Mouse (Mus musculus) heart, embryonic 14.5 days (tissue): Measurements from ENCODE around the gene Cacna1d. TPM values are rescaled to one million over a fixed set of nuclear protein-coding genes. Genes with fewer than 3 reads are reported as not detected.

ENCODE experiments used
- ATAC-seq: fragments of 200-750 bp; cut with Nextera tagmentation; 2 replicates; pipeline ENCODE4 v1.8.0; 2017; ENCODE audit warnings: low read depth, moderate TSS enrichment; ENCODE audit not compliant: insufficient number of reproducible peaks, insufficient read depth, low FRiP score
- H3K27ac ChIP-seq, 2 experiments: fragments of 200-500 bp in 1 of 2; fragments of 300-500 bp in 1 of 2; sonication (generic) in 1 of 2; replicated peaks in 1 of 2; 2 replicates each; pipeline ENCODE4 v1.5.1; 2012 to 2014; ENCODE audit warnings: low read depth in 2 of 2, low read length in 2 of 2, control low read depth in 1 of 2, mild to moderate bottlenecking in 1 of 2, mixed read lengths in 1 of 2; ENCODE audit not compliant: control insufficient read depth in 1 of 2, insufficient read depth in 1 of 2
- H3K27me3 ChIP-seq: fragments of 300-500 bp; sonication (generic); 2 replicates; pipeline ENCODE4 v1.6.1; 2014; ENCODE audit warnings: mild to moderate bottlenecking, low read length, control low read depth; ENCODE audit not compliant: control insufficient read depth, insufficient read depth
- H3K36me3 ChIP-seq: fragments of 300-500 bp; sonication (generic); 2 replicates; pipeline ENCODE4 v1.6.1; 2014; ENCODE audit warnings: mild to moderate bottlenecking, control low read depth, low read length, mixed read lengths; ENCODE audit not compliant: control insufficient read depth, insufficient read depth
- H3K4me1 ChIP-seq, 2 experiments: fragments of 200-500 bp in 1 of 2; fragments of 300-500 bp in 1 of 2; sonication (generic) in 1 of 2; 2 replicates each; pipeline ENCODE4 v1.6.1; 2012 to 2014; ENCODE audit warnings: low read length in 2 of 2, control low read depth in 1 of 2, mixed read lengths in 1 of 2; ENCODE audit not compliant: control insufficient read depth in 2 of 2, insufficient read depth in 2 of 2
- H3K4me2 ChIP-seq: fragments of 300-500 bp; sonication (generic); 2 replicates; pipeline ENCODE4 v1.6.1; 2014; ENCODE audit warnings: mild to moderate bottlenecking, low read length
- H3K4me3 ChIP-seq, 2 experiments: fragments of 200-500 bp in 1 of 2; fragments of 300-500 bp in 1 of 2; sonication (generic) in 1 of 2; 2 replicates each; pipeline ENCODE4 v1.5.1; 2012 to 2014; ENCODE audit warnings: low read length in 2 of 2, mild to moderate bottlenecking in 2 of 2, control low read depth in 1 of 2, low read depth in 1 of 2, moderate library complexity in 1 of 2; ENCODE audit not compliant: control insufficient read depth in 1 of 2, insufficient read depth in 1 of 2
- H3K9ac ChIP-seq: fragments of 300-500 bp; sonication (generic); 2 replicates; pipeline ENCODE4 v1.6.1; 2014; ENCODE audit warnings: mild to moderate bottlenecking, low read length
- H3K9me3 ChIP-seq: fragments of 300-500 bp; sonication (generic); 2 replicates; pipeline ENCODE4 v1.6.1; 2016; ENCODE audit warnings: low read length, control low read depth; ENCODE audit not compliant: control insufficient read depth
- WGBS: fragments of 180-500 bp; shearing (Covaris S2); extraction: QIAGEN DNeasy Blood & Tissue Kit; methylation state at CpG from one replicate; pipeline ENCODE4 v1.1.7; 2014; 5-methylcytosine and 5-hydroxymethylcytosine counted together
- polyA plus RNA-seq: library from polyadenylated mRNA; unstranded; fragments of >200 nt; fragmentation: Nextera tagmentation; extraction: Ambion mirVana; gene quantifications from 2 replicates; pipeline ENCODE4 v1.2.1, GENCODE M21; 2014

The Cacna1d gene
- polyA plus RNA-seq, 1 experiment from 2014 or later, result 13.1 TPM

GRCm38 (mm10) chr14:30528392-30528791 is 37.1 kb upstream of the Cacna1d start:
- no peak overlapping the region for H3K4me3 ChIP-seq
- no peak for ATAC-seq

GRCm38 (mm10) chr14:30523356-30523755 is 32.1 kb upstream of the Cacna1d start:
- H3K4me2 ChIP-seq, result no peak overlapping the region
- H3K27me3 ChIP-seq, result no peaks in the 10 kb centered on the region
- H3K4me1 ChIP-seq, result peaks cover 0 to 3% of the 10 kb centered on the region in 2 experiments; a peak in 1 of 4 replicates
- H3K4me3 ChIP-seq, result no peak overlapping the region
- 68% methylated on average over 6 of the region's 6 CpGs for WGBS
- ATAC-seq, result no peak; the same call in 1 of the 2 replicates
- no peaks in the 10 kb centered on the region for H3K9me3 ChIP-seq
- no peak overlapping the region for H3K27ac ChIP-seq
- no peak overlapping the region for H3K9ac ChIP-seq
- peaks cover 93% of the 10 kb centered on the region for H3K36me3 ChIP-seq

More at GRCm38 (mm10) chr14:30528392-30528791, 37.1 kb upstream of the Cacna1d start:
- H3K4me1 ChIP-seq, result peaks cover 12 to 18% of the 10 kb centered on the region in 2 experiments; a peak in 3 of 4 replicates
- no peak overlapping the region for H3K4me2 ChIP-seq
- H3K27me3 ChIP-seq, result no peaks in the 10 kb centered on the region
- H3K27ac ChIP-seq, result no peak overlapping the region
- no peaks in the 10 kb centered on the region for H3K9me3 ChIP-seq
- peaks cover 46% of the 10 kb centered on the region for H3K36me3 ChIP-seq
- WGBS, result 88% methylated on average over 10 of the region's 10 CpGs
- no peak overlapping the region for H3K9ac ChIP-seq

DNA sequence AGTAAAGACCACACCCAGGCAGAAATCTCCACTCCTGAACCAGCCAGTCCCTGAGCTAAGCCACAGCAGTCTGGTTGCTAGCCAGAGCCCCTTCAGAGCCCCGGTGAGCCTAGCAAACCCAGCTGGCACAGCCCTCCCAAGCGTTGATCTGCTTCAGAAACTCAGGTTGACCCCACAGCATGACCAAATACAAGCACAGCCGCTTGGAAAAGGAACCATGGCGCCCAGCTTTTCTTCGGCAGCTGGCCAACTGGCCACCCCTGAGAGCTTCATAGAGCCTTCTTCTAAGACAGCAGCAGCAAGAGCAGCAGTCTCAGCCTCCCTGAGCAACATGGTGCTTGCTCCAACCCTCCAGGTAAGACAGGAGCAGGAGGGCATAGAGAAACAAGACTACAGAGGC is 28.1 kb upstream of the Cacna1d start:
- 94% methylated on average over 5 of the region's 5 CpGs for WGBS
- Histone ChIP-seq H3K4me3 (no peak overlapping the region), H3K4me2 (no peak overlapping the region), H3K36me3 (peaks cover 86% of the 10 kb centered on the region), H3K27me3 (no peaks in the 10 kb centered on the region), H3K9me3 (no peaks in the 10 kb centered on the region), H3K27ac (no peak overlapping the region), H3K4me1 (peaks cover 0 to 4% of the 10 kb centered on the region in 2 experiments; a peak in 1 of 4 replicates), H3K9ac (no peak overlapping the region)
- ATAC-seq, result no peak

- Histone ChIP-seq H3K4me2 (no peak overlapping the region), H3K9ac (no peak overlapping the region), H3K36me3 (peaks cover 84% of the 10 kb centered on the region), H3K27me3 (no peaks in the 10 kb centered on the region), H3K9me3 (no peaks in the 10 kb centered on the region), H3K4me1 (peaks cover 0 to 4% of the 10 kb centered on the region in 2 experiments; a peak in 1 of 4 replicates), H3K27ac (no peak overlapping the region), H3K4me3 (no peak overlapping the region)
- no peak for ATAC-seq
- 66% methylated on average over 13 of the region's 13 CpGs for WGBS
Observed at GRCm38 (mm10) chr14:30515931-30516723, 24.9 kb upstream of the Cacna1d start.

GRCm38 (mm10) chr14:30512896-30513295 is 21.6 kb upstream of the Cacna1d start:
- Histone ChIP-seq H3K9me3 (no peaks in the 10 kb centered on the region), H3K9ac (no peak overlapping the region), H3K27me3 (no peaks in the 10 kb centered on the region), H3K27ac (no peak overlapping the region), H3K4me2 (no peak overlapping the region), H3K36me3 (peaks cover 82% of the 10 kb centered on the region), H3K4me3 (no peak overlapping the region), H3K4me1 (peaks cover 0 to 4% of the 10 kb centered on the region in 2 experiments; a peak in 1 of 4 replicates)
- 53% methylated on average over 5 of the region's 5 CpGs for WGBS
- no peak for ATAC-seq

DNA sequence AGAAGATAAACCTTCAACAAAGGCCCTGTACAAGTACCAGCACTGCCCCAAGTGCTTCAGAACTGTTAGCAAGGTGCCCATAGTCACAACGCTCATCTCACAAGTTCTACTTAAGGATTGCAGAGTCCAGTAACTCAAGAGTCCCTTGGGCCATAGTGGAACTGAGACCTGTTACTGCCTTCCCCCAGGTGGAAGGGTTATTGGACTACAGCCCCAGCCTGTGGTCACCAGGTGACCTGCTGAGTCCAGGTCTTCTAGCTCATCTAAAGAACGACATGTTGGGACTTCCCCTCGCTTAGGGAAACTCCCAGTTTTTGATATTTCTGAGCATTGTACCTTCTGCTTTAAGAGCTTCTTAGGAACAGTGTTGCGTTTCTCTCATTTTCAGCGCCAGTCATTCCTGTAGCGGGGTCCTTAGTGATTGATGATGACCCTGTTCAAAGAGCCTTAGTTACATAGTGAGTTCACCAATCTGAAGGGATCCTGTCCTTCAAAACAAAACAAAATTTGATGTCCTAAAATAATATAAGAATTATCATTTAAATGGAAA is 19.0 kb upstream of the Cacna1d start:
- 94% methylated on average over 6 of the region's 6 CpGs for WGBS
- Histone ChIP-seq H3K4me3 (no peak overlapping the region), H3K27me3 (no peaks in the 10 kb centered on the region), H3K9ac (no peak overlapping the region), H3K36me3 (peaks cover 94% of the 10 kb centered on the region), H3K27ac (no peak overlapping the region), H3K4me1 (peaks cover 4 to 5% of the 10 kb centered on the region in 2 experiments; a peak in 3 of 4 replicates), H3K9me3 (no peaks in the 10 kb centered on the region), H3K4me2 (no peak overlapping the region)
- ATAC-seq, result no peak

DNA sequence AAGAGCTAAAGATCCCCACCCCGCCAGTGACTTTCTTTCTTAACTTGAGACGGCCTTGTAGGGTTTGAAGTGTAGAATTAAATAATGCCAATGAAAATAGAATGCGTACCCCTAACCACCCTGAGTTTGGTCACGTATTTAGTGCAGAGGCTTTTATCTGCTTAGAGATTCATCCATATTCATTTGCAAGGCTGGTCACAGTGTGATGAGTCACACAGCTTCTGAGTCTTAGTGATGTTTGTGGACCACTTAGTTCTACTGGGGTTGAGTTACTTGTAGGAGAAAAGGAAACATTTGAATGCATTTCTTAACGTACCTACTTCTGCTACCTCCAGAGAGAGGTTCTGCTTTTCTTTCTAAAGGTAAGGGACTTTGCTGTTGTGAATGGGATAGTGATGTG is 13.7 kb upstream of the Cacna1d start:
- Histone ChIP-seq H3K9ac (no peak overlapping the region), H3K4me1 (peaks cover 4 to 13% of the 10 kb centered on the region in 2 experiments; a peak in 3 of 4 replicates), H3K4me2 (no peak overlapping the region), H3K4me3 (no peak overlapping the region), H3K36me3 (peaks cover 67% of the 10 kb centered on the region), H3K27ac (no peak overlapping the region), H3K27me3 (no peaks in the 10 kb centered on the region), H3K9me3 (no peaks in the 10 kb centered on the region)
- WGBS, result 80% methylated on average over 5 of the region's 5 CpGs
- no peak for ATAC-seq
